Mouse (Mus musculus) lung, postnatal 0 days (tissue): ENCODE results near the gene Cald1.
A peak's percentile ranks its signal among the peaks of the same experiment; 100 is the strongest.

ENCODE experiments used
- CTCF ChIP-seq: IDR thresholded peaks from 2 replicates; pipeline ENCODE4 v1.5.1; 2016; ENCODE audit warnings: antibody characterized with exemption, mild to moderate bottlenecking
- EP300 ChIP-seq: IDR thresholded peaks from 2 replicates; pipeline ENCODE4 v1.6.1; 2016; ENCODE audit warnings: antibody characterized with exemption, mild to moderate bottlenecking, control low read depth

DNA sequence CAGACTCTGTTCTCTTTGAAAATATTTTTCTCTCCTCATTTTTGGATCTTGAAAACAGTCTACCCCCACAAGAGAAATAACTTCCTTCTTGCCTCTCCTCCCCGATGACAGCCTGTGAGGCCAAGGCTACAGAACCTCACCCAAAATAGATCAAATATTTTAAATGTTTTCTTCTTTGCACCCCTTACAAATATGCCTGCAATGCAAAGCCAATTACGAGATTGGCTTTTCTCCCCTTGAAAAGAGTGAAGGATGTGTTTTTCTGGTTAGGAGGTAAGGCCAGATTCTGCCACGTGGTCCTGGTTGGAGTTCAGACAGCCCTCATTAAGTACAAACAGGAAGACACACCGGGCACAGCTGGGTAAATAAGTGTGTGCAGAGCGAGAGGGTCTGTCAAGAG lies 14.9 kb upstream of the Cald1 start:
- TF ChIP-seq CTCF, result no peak
- TF ChIP-seq EP300, result peak; percentile 72
